Mouse (Mus musculus) spleen, adult 2 months (tissue): ENCODE measurements at regions not wholly inside any gene's neighbourhood (a gene's known extent, or its start where the extent isn't known, plus 50 kb on each side); places are given as distances from the start of the nearest gene placed in this dataset.

Experiments
- CTCF ChIP-seq: fragments of 200-500 bp; IDR thresholded peaks from 2 replicates; pipeline ENCODE4 v1.5.1; 2011; ENCODE audit warnings: mild to moderate bottlenecking, inconsistent platforms; ENCODE audit not compliant: insufficient read depth, insufficient read length, insufficient replicate concordance; ENCODE audit errors: extremely low read depth
- POLR2A ChIP-seq: fragments of 200-500 bp; IDR thresholded peaks from 2 replicates; pipeline ENCODE4 v1.6.1; 2011; ENCODE audit warnings: low read depth, low read length, inconsistent platforms

DNA sequence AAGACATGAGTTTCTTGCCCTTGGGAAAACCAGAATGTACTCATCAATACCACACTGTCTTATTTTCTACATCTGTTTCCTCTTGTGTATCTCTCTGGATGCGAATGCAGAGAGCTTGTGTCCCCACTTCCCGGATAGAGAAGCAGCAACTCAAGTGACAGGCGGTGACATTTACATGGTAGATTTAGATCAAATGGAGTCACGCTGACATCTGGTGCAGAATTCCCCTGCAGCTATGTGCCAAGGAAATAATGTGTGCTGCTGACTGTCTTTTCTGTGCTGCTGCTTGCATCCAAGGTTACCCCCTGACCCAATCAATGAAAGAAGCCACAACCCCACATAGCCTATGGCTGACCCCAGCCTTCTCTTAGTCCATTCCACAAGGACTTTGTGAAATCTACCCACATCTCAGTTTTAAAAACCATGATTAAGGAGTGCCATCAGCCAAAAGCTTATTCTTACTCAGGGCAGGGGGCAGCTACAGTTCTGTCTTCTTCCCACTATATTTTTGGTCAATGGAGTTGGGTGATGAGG lies 69.2 kb upstream of the Sstr4 start:
- no peak for TF ChIP-seq POLR2A
- no peak for TF ChIP-seq CTCF
